8 mouse cellular contexts compared by ENCODE assay signal in the genomic region with DNA sequence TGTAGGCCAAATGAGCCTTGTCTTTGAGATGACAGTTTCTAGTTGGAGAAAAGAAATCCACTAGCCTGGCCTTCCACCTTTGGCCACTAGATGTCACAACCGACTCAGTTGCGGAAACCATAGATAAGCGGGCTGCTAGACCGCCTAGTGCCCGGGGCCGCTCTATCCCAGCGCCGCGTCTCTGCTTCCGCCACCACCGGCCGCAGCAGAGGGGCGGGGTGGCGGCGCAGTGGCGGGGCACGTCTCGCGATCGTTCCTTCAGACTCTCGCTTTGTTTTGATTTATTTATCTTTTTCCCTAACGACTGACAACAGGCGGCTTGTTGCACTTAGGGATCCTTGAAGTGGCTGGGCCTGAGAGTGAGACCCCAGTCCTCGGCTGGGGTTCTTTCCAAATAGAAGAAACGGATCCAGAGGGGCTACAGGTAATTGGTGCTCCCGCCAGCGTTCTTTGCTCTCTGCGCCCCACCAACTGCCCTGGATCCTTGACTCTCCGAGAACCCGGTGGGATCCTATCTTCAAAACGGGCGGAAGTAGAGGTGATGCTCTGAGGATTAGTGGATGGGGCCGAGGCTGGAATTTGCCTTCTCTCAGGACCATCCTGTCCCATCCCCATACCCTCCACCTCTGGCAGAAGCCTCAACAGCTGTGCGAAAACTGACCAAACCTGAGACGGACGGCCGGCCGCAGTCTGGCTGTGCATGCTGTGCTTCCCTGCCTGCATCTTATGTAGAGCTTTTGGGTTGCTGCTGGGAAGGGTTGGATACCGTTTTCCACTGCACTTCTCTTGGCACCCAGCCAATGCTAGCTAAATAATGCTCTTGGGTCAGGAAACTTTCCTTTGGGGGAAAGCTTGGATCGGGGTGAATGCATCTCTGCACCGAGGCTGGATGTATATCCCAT. TPM values are rescaled to one million over a fixed set of nuclear protein-coding genes. Genes with fewer than 3 reads are reported as not detected.
DNase-seq lines count a peak whose midpoint lies in the region; ATAC-seq lines count a peak whose summit lies in the region.

No protein-coding gene starts in this region.

- peak; percentile 99 for ATAC-seq in erythroblast, adult 5-6 weeks (replicated peaks; ENCODE audit: low FRiP score, poor library complexity, severe bottlenecking)
- peak; percentile 98 for ATAC-seq in kidney, embryonic 15.5 days (replicated peaks; ENCODE audit: low FRiP score)
- ATAC-seq in monocyte, adult 5-6 weeks (replicated peaks; ENCODE audit: insufficient number of reproducible peaks, low FRiP score, low TSS enrichment, poor library complexity, severe bottlenecking) = peak; percentile 98

- peaks cover 13% of the 10 kb centered on the region for H3K36me3 ChIP-seq in heart, embryonic 10.5 days
- peaks cover 28% of the 10 kb centered on the region for H3K36me3 ChIP-seq in kidney, embryonic 15.5 days

- H3K4me2 ChIP-seq in kidney, embryonic 15.5 days = peak overlapping the region; percentile 66

- WGBS in heart, embryonic 10.5 days = under 1% methylated on average over 41 of the region's 41 CpGs
- under 1% methylated on average over 41 of the region's 41 CpGs for WGBS in kidney, embryonic 15.5 days

- H3K4me1 ChIP-seq in heart, embryonic 10.5 days = peaks cover 3% of the 10 kb centered on the region; the same call in 1 of the 2 replicates
- peaks cover 6% of the 10 kb centered on the region for H3K4me1 ChIP-seq in kidney, embryonic 15.5 days

- DNase-seq in B cell, adult 2 months = peak; percentile 93 to 94
- peak; percentile 97 for DNase-seq in brain, adult 2 months (ENCODE audit: low read depth, low spot score)
- DNase-seq in heart, embryonic 10.5 days (ENCODE audit: low spot score) = peak; percentile 96
- peak; percentile 94 for DNase-seq in liver
- peak; percentile 93 to 97 for DNase-seq in spleen, postnatal 4 days (ENCODE audit: low spot score in 2 of 2)

- peak overlapping the region; percentile 83 for H3K9ac ChIP-seq in kidney, embryonic 15.5 days

- no peaks in the 10 kb centered on the region for H3K9me3 ChIP-seq in heart, embryonic 10.5 days
- no peaks in the 10 kb centered on the region; the same call in 1 of the 2 replicates for H3K9me3 ChIP-seq in kidney, embryonic 15.5 days (replicated peaks)

- H3K4me3 ChIP-seq in heart, embryonic 10.5 days = peak overlapping the region; percentile 76
- peak overlapping the region; percentile 68 for H3K4me3 ChIP-seq in kidney, embryonic 15.5 days (replicated peaks)

- peak overlapping the region; percentile 89 for H3K27ac ChIP-seq in heart, embryonic 10.5 days
- H3K27ac ChIP-seq in kidney, embryonic 15.5 days = peak overlapping the region; percentile 88

- no peaks in the 10 kb centered on the region for H3K27me3 ChIP-seq in heart, embryonic 10.5 days (ENCODE audit: insufficient read depth, poor library complexity, severe bottlenecking)
- no peaks in the 10 kb centered on the region for H3K27me3 ChIP-seq in kidney, embryonic 15.5 days

RNA-seq across cellular contexts. Expression of a gene that starts 5.3 kb away (rescaled TPM):
- total RNA-seq in erythroblast, adult 5-6 weeks (2015; ENCODE audit: low replicate concordance) = 62.1 and 85.9 TPM in 2 replicates
- 40.4 and 54.4 TPM in 2 replicates for total RNA-seq in erythroblast, adult 5-6 weeks (2017; ENCODE audit: low replicate concordance)
- 77.2 and 84.8 TPM in 2 replicates for polyA plus RNA-seq in heart, embryonic 10.5 days (2016; fragmentation: Nextera tagmentation; extraction: Ambion mirVana)
- 99.3 and 105 TPM in 2 replicates for polyA plus RNA-seq in kidney, embryonic 15.5 days (2015; fragmentation: Nextera tagmentation; extraction: Ambion mirVana)
- 20.1 to 53.5 TPM (median 37.4 TPM) in 3 replicates for total RNA-seq in monocyte, adult 5-6 weeks (2017)

RNA-seq across cellular contexts. Expression of a gene that starts 5.4 kb away (rescaled TPM):
- total RNA-seq in erythroblast, adult 5-6 weeks (2015; ENCODE audit: low replicate concordance) = 52.6 and 60.4 TPM in 2 replicates
- 66.1 and 94.8 TPM in 2 replicates for total RNA-seq in erythroblast, adult 5-6 weeks (2017; ENCODE audit: low replicate concordance)
- polyA plus RNA-seq in heart, embryonic 10.5 days (2016; fragmentation: Nextera tagmentation; extraction: Ambion mirVana) = 159 and 167 TPM in 2 replicates
- 201 and 202 TPM in 2 replicates for polyA plus RNA-seq in kidney, embryonic 15.5 days (2015; fragmentation: Nextera tagmentation; extraction: Ambion mirVana)
- total RNA-seq in monocyte, adult 5-6 weeks (2017) = 156 to 231 TPM (median 178 TPM) in 3 replicates

RNA-seq across cellular contexts. Expression of a gene that starts 26.1 kb away (rescaled TPM):
- not detected in 2 replicates for total RNA-seq in erythroblast, adult 5-6 weeks (2015; ENCODE audit: low replicate concordance)
- not detected in 2 replicates for total RNA-seq in erythroblast, adult 5-6 weeks (2017; ENCODE audit: low replicate concordance)
- polyA plus RNA-seq in heart, embryonic 10.5 days (2016; fragmentation: Nextera tagmentation; extraction: Ambion mirVana) = 1.7 and 1.8 TPM in 2 replicates
- 20.0 and 24.6 TPM in 2 replicates for polyA plus RNA-seq in kidney, embryonic 15.5 days (2015; fragmentation: Nextera tagmentation; extraction: Ambion mirVana)
- 0.48 TPM in 1 of 3 replicates, not detected in the others for total RNA-seq in monocyte, adult 5-6 weeks (2017)

RNA-seq across cellular contexts. Expression of a gene that starts 29.9 kb away (rescaled TPM):
- total RNA-seq in erythroblast, adult 5-6 weeks (2015; ENCODE audit: low replicate concordance) = not detected in 2 replicates
- 1.4 TPM in 1 of 2 replicates, not detected in the other for total RNA-seq in erythroblast, adult 5-6 weeks (2017; ENCODE audit: low replicate concordance)
- polyA plus RNA-seq in heart, embryonic 10.5 days (2016; fragmentation: Nextera tagmentation; extraction: Ambion mirVana) = 0.50 TPM in 1 of 2 replicates, not detected in the other
- polyA plus RNA-seq in kidney, embryonic 15.5 days (2015; fragmentation: Nextera tagmentation; extraction: Ambion mirVana) = 87.3 and 99.8 TPM in 2 replicates
- total RNA-seq in monocyte, adult 5-6 weeks (2017) = not detected in 3 replicates

RNA-seq across cellular contexts. Expression of a gene that starts 38.0 kb away (rescaled TPM):
- total RNA-seq in erythroblast, adult 5-6 weeks (2015; ENCODE audit: low replicate concordance) = 0.42 and 6.1 TPM in 2 replicates
- total RNA-seq in erythroblast, adult 5-6 weeks (2017; ENCODE audit: low replicate concordance) = 2.9 TPM in 2 replicates
- 29.1 and 34.7 TPM in 2 replicates for polyA plus RNA-seq in heart, embryonic 10.5 days (2016; fragmentation: Nextera tagmentation; extraction: Ambion mirVana)
- polyA plus RNA-seq in kidney, embryonic 15.5 days (2015; fragmentation: Nextera tagmentation; extraction: Ambion mirVana) = 34.5 and 36.4 TPM in 2 replicates
- 2.1 to 4.3 TPM (median 3.1 TPM) in 3 replicates for total RNA-seq in monocyte, adult 5-6 weeks (2017)

Comparison
In these comparisons a context has a peak if more than half of its experiments do, and no peak if none do; other contexts are left out.
1. Peak in every context shown above with its lines: DNase-seq, ATAC-seq, H3K4me3 ChIP-seq and H3K27ac ChIP-seq.